In genomic region chr1:162187352-162188120, GRCm38 (mm10) we compare ENCODE assay signal across 9 mouse cellular contexts.
DNase-seq lines count a peak whose midpoint lies in the region; ATAC-seq and TF ChIP-seq lines count a peak whose summit lies in the region.
"Had no signal": no experiment of that assay in that cellular context is flagged by ENCODE, and none has a peak within 500 bp of the region (broad histone marks: within the 10 kb centered on the region; RNA-seq: fewer than 3 reads in every experiment).

No protein-coding gene starts in this region.

- no peak for ATAC-seq in cerebellum, adult (ENCODE audit: insufficient number of reproducible peaks, low FRiP score, low TSS enrichment)
- ATAC-seq in midbrain, embryonic 15.5 days (replicated peaks): no peak
- ATAC-seq in midbrain, embryonic 14.5 days (ENCODE audit: low FRiP score, low TSS enrichment): no peak
- peak; percentile 48; the same call in 1 of the 2 replicates for ATAC-seq in hindbrain, embryonic 16.5 days
- ATAC-seq in stomach, postnatal 0 days (ENCODE audit: low FRiP score, low TSS enrichment): peak; percentile 18; the same call in 1 of the 2 replicates

- H3K4me1 ChIP-seq in cerebellum, adult 2 months (ENCODE audit: control insufficient read depth, insufficient read depth, low read length): peaks cover 7% of the 10 kb centered on the region; the same call in 1 of the 2 replicates
- H3K4me1 ChIP-seq in midbrain, embryonic 15.5 days: peaks cover 16% of the 10 kb centered on the region
- H3K4me1 ChIP-seq in midbrain, embryonic 14.5 days (ENCODE audit: control insufficient read depth, insufficient read depth, low read length): peaks cover 21% of the 10 kb centered on the region
- H3K4me1 ChIP-seq in hindbrain, embryonic 16.5 days (ENCODE audit: control insufficient read depth, insufficient read depth, low read depth, low read length): peaks cover 18% of the 10 kb centered on the region
- H3K4me1 ChIP-seq in stomach, postnatal 0 days (replicated peaks; ENCODE audit: control insufficient read depth, insufficient read depth): peaks cover 3% of the 10 kb centered on the region

- peak; percentile 36 to 55 for DNase-seq in cerebellum, adult 2 months
- DNase-seq in midbrain, embryonic 14.5 days: no peak
- DNase-seq in stomach, postnatal 0 days (ENCODE audit: low spot score): no peak
- no peak for DNase-seq in urinary bladder, adult 2 months (ENCODE audit: low spot score)
- DNase-seq in right cerebral cortex, postnatal 14 days: no peak

- TF ChIP-seq CTCF in cerebellum, adult 2 months (IDR thresholded peaks at IDR 0.05; ENCODE audit: borderline replicate concordance, insufficient read depth, low read depth, low read length): no peak
- no peak for TF ChIP-seq CTCF in stomach, postnatal 0 days (IDR thresholded peaks at IDR 0.05; ENCODE audit: low read depth)

- TF ChIP-seq EP300 in stomach, postnatal 0 days (optimal IDR thresholded peaks at IDR 0.05): no peak

- H3K27me3 ChIP-seq in cerebellum, adult 2 months (ENCODE audit: control insufficient read depth, insufficient read depth, low read length): no peaks in the 10 kb centered on the region
- H3K27me3 ChIP-seq in midbrain, embryonic 15.5 days (replicated peaks): no peaks in the 10 kb centered on the region
- H3K27me3 ChIP-seq in midbrain, embryonic 14.5 days (ENCODE audit: control insufficient read depth, insufficient read depth, low read length): no peaks in the 10 kb centered on the region
- no peaks in the 10 kb centered on the region for H3K27me3 ChIP-seq in hindbrain, embryonic 16.5 days (replicated peaks; ENCODE audit: control insufficient read depth, insufficient read depth, low read length)
- no peaks in the 10 kb centered on the region for H3K27me3 ChIP-seq in stomach, postnatal 0 days (ENCODE audit: control insufficient read depth, insufficient read depth, low read length)
- H3K27me3 ChIP-seq: midbrain, embryonic 12.5 days had no signal

- H3K9me3 ChIP-seq in midbrain, embryonic 15.5 days: no peaks in the 10 kb centered on the region
- H3K9me3 ChIP-seq in midbrain, embryonic 14.5 days (ENCODE audit: control insufficient read depth, low read length): no peaks in the 10 kb centered on the region
- H3K9me3 ChIP-seq in hindbrain, embryonic 16.5 days (ENCODE audit: control insufficient read depth, low read length): no peaks in the 10 kb centered on the region
- H3K9me3 ChIP-seq in stomach, postnatal 0 days (ENCODE audit: control insufficient read depth, low read length): no peaks in the 10 kb centered on the region
- H3K9me3 ChIP-seq: midbrain, embryonic 12.5 days had no signal

- no peak overlapping the region for H3K27ac ChIP-seq in cerebellum, adult 2 months (ENCODE audit: insufficient read depth, low read length)
- 0 out of 2 replicates have a peak overlapping the region, but pooled peaks have one; percentile 6 for H3K27ac ChIP-seq in midbrain, embryonic 15.5 days
- no peak overlapping the region for H3K27ac ChIP-seq in midbrain, embryonic 14.5 days (replicated peaks; ENCODE audit: low read depth, low read length)
- H3K27ac ChIP-seq in hindbrain, embryonic 16.5 days (ENCODE audit: low read depth, low read length): 0 out of 2 replicates have a peak overlapping the region, but pooled peaks have one; percentile 19
- H3K27ac ChIP-seq in stomach, postnatal 0 days (replicated peaks): peak overlapping the region; percentile 85
- H3K27ac ChIP-seq: midbrain, embryonic 12.5 days had no signal

- 35% methylated on average over 8 of the region's 8 CpGs for WGBS in cerebellum, adult 2 months
- WGBS in midbrain, embryonic 15.5 days: 59% methylated on average over 8 of the region's 8 CpGs
- WGBS in midbrain, embryonic 14.5 days: 66% methylated on average over 8 of the region's 8 CpGs
- 43% methylated on average over 8 of the region's 8 CpGs for WGBS in hindbrain, embryonic 16.5 days
- WGBS in stomach, postnatal 0 days: 39% methylated on average over 8 of the region's 8 CpGs

- no peaks in the 10 kb centered on the region for H3K36me3 ChIP-seq in midbrain, embryonic 15.5 days (replicated peaks)
- H3K36me3 ChIP-seq in midbrain, embryonic 14.5 days (ENCODE audit: control insufficient read depth, insufficient read depth, low read length): no peaks in the 10 kb centered on the region
- H3K36me3 ChIP-seq in hindbrain, embryonic 16.5 days (ENCODE audit: control insufficient read depth, insufficient read depth, low read length): no peaks in the 10 kb centered on the region
- H3K36me3 ChIP-seq in stomach, postnatal 0 days (ENCODE audit: control insufficient read depth, insufficient read depth, low read length): no peaks in the 10 kb centered on the region
- H3K36me3 ChIP-seq: midbrain, embryonic 12.5 days had no signal

- H3K4me3 ChIP-seq in cerebellum, adult 2 months (replicated peaks; ENCODE audit: insufficient read depth, low read depth, low read length): no peak overlapping the region
- no peak overlapping the region for H3K4me3 ChIP-seq in midbrain, embryonic 15.5 days
- no peak overlapping the region for H3K4me3 ChIP-seq in midbrain, embryonic 14.5 days (replicated peaks; ENCODE audit: low read depth, low read length)
- no peak overlapping the region for H3K4me3 ChIP-seq in hindbrain, embryonic 16.5 days (ENCODE audit: low read length)
- no peak overlapping the region for H3K4me3 ChIP-seq in stomach, postnatal 0 days (ENCODE audit: low read depth, low read length)
- H3K4me3 ChIP-seq: midbrain, embryonic 12.5 days had no signal

- H3K9ac ChIP-seq in midbrain, embryonic 15.5 days: no peak overlapping the region
- no peak overlapping the region for H3K9ac ChIP-seq in midbrain, embryonic 14.5 days (replicated peaks; ENCODE audit: low read length)
- H3K9ac ChIP-seq in hindbrain, embryonic 16.5 days (ENCODE audit: low read depth, low read length): no peak overlapping the region
- no peak overlapping the region for H3K9ac ChIP-seq in stomach, postnatal 0 days (ENCODE audit: low read length)
- H3K9ac ChIP-seq: midbrain, embryonic 12.5 days had no signal

- no peak for TF ChIP-seq POLR2A in cerebellum, adult 2 months (IDR thresholded peaks at IDR 0.05; ENCODE audit: borderline replicate concordance, insufficient read depth, low read length)

- H3K4me2 ChIP-seq in midbrain, embryonic 15.5 days: no peak overlapping the region
- H3K4me2 ChIP-seq in midbrain, embryonic 14.5 days (ENCODE audit: low read length): no peak overlapping the region
- H3K4me2 ChIP-seq in hindbrain, embryonic 16.5 days (ENCODE audit: low read length): no peak overlapping the region
- H3K4me2 ChIP-seq in stomach, postnatal 0 days (replicated peaks; ENCODE audit: low read depth): no peak overlapping the region
- H3K4me2 ChIP-seq: midbrain, embryonic 12.5 days had no signal

Comparison
In these comparisons a context has a peak if more than half of its experiments do, and no peak if none do; other contexts are left out.
1. H3K27ac ChIP-seq: peak in midbrain, embryonic 15.5 days (single experiment), hindbrain, embryonic 16.5 days (single experiment) and stomach, postnatal 0 days (single experiment); none in cerebellum, adult 2 months (single experiment) and midbrain, embryonic 14.5 days (single experiment).
2. DNase-seq: peak in cerebellum, adult 2 months (2 of 2); none in midbrain, embryonic 14.5 days (single experiment), stomach, postnatal 0 days (single experiment), urinary bladder, adult 2 months (single experiment) and right cerebral cortex, postnatal 14 days (single experiment).
3. ATAC-seq: peak in hindbrain, embryonic 16.5 days (single experiment) and stomach, postnatal 0 days (single experiment); none in cerebellum, adult (single experiment), midbrain, embryonic 15.5 days (single experiment) and midbrain, embryonic 14.5 days (single experiment).